Mouse (Mus musculus) layer of hippocampus, postnatal 36 days (tissue): ENCODE results near the gene Src. TPM values are rescaled to one million over a fixed set of nuclear protein-coding genes. Genes with fewer than 3 reads are reported as not detected.

Experiments
- DNase-seq, 2 experiments: peaks; one replicate each; pipeline ENCODE4 v3.0.0; 2022
- total RNA-seq, 2 experiments: library from RNA; stranded (reverse); gene quantifications; 2 replicates each; pipeline ENCODE4 v1.2.3; 2021

Gene Src
- total RNA-seq, 2 experiments from 2014 or later: 154 to 160 TPM

DNA sequence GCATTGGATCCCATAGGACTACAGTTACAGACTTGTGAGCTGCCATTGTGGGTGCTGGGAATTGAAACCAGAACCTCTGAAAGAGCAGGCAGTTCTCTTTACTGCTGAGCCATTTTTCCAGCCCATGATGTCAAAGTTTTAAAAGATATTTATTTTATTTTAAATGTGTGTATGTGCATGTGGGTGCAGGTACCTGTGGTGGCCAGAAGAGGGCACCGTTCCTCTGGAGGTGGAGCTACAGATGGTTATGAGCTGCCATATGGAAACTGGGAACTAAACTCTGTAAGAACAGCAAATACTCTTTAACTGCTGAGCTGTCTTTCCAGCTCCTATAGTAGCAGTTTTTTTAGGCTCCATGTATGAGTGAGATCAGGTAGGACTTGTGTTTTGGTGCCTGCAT, 23.1 kb downstream of the Src start:
- no peak for DNase-seq

DNA sequence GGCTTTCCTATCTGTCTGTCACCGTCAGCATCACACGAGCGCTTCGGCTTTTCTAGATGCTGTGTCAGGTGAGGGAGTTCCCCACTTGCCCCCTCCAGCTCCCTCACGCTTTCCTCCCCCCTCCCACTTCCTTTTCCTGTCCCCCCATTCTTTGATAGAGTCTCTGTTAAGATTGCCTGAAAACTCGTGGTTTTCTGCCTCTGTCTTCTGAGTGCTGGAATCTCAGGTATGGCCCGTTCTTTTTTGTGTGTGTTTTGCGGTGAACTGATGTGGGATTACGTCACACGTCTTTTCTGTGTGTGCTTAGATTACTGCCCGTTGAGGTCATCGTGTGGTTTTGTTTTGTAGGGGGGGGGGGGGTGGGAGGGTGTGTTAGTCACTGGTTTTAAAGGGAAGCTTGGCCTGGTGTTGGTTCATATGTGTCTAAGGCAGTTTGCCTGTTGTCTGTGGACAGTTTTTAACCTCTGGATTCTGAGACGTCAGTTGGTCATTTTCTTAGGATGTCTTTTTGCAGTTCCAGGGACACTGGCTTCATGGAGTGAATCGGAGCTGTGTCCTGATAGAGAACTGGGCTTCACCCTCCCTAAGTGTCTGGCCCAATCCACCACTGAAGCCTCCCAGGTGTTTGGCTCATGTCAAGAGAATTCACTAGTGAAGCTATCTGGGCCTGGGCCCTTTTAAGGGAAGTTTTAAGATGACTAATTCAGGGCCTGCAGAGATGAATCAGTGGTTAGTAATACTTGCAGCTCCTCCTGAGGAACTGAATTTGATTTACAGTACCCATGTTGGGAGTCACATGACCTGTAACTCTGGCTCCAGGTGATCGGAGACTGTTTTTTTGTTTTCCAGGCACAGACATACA, 29.3 kb downstream of the Src start:
- no peak for DNase-seq

DNA sequence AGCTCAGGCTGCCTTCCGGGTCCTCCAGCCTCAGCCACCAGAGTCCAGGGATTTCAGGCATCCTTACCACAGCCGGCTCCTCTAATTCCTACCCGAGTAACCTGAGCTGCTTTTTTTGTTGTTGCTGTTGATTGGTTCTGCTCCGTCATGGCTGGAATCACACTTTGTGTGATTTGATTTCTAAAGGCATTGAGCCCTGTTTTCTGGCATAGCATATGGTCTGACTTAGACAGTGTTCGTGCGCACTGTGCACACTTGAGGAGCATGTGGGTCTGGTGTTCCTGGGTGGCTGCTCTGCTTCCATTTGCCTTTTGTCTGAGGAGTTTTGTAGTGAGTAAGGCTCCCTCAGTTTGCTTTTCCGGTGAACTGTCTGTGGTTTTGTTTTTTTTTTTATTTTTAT, 30.1 kb downstream of the Src start:
- no peak for DNase-seq

- no peak for DNase-seq
Measured at GRCm38 (mm10) chr2:157450905-157451304, 32.7 kb downstream of the Src start.

- DNase-seq: no peak
Measured at GRCm38 (mm10) chr2:157451372-157452040, 33.3 kb downstream of the Src start.

GRCm38 (mm10) chr2:157457100-157457806, 39.0 kb downstream of the Src start:
- DNase-seq: peak; percentile 92 to 95

GRCm38 (mm10) chr2:157458472-157458871, 40.2 kb downstream of the Src start:
- DNase-seq: peak; percentile 79

DNA sequence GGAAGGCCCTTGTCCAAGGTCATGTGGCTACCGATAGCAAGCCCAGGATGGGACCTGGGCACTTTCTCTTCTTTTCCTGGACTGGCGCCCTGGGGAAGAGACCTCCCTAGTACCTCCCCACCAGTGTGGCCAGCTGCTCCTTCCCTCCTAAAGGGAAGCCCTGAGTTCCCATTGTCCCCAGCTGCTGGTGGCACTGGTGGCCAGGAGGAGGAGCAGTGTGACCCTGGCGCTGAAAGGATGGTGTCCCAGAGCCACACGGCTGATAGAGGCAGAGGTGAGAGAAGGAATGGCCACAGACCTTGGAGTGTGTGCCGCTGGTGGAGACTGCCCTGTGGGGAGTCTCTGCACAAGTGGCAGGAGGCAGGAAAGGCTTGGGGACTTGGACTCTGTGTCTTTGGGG, 41.5 kb downstream of the Src start:
- no peak for DNase-seq

DNA sequence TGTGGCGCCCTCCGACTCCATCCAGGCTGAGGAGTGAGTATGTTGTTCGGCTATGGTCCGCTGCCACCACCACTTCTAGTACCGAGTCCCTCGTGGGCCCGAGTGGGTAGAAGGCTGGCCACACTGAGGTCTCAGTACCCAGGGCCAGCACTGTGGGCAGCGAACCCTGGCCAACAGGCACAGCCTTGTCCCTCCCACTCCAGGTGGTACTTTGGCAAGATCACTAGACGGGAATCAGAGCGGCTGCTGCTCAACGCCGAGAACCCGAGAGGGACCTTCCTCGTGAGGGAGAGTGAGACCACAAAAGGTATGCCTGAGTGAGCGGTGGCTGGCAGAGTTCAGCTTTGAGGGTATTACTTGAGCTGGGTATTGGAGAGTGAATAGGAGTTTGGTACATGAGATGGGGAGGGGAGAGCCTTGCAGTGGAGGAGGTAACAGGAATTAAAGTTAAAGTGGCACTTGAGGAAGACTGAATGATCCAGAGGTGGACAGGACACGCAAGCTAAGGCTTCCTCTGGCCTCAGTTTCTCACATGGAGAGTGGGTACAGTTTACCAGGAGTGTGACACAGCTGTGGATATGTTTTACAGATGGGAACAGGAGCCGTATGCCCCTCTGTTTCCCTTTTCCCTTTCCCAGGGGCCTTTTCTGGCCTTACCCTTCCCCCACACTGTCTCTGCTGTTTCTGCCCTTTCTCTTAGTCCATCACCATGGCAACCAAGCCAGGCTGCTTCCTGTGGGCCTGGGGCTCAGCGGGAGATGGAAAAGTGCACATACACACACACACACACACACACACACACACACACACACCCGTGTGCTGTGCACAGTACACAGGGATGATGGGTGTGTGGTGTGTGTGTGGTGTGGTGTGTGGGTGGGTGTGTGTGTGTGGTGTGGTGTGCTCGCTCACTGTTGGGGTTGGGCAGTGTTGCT, 44.8 kb downstream of the Src start:
- no peak for DNase-seq

- no peak for DNase-seq
Measured at GRCm38 (mm10) chr2:157463887-157464745, 45.9 kb downstream of the Src start.

DNA sequence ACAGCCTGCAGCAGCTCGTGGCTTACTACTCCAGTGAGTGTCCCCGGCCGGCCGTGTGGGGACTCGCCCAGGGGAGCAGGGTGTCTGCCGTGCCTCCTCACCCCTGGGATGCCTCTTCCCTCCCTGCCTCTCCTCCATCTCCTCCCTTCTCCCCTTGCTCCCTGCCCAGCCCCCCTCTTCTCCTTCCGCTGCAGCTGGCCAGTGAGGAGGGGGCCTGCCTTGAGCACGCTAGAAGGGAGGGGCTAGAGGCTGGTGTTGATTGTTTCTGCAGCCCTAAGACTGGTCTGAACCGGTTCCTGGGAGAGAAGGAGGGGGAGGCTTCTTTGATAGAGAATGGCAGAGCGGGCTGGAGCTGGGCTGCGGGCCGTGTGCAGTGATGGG, 46.5 kb downstream of the Src start:
- no peak for DNase-seq

DNA sequence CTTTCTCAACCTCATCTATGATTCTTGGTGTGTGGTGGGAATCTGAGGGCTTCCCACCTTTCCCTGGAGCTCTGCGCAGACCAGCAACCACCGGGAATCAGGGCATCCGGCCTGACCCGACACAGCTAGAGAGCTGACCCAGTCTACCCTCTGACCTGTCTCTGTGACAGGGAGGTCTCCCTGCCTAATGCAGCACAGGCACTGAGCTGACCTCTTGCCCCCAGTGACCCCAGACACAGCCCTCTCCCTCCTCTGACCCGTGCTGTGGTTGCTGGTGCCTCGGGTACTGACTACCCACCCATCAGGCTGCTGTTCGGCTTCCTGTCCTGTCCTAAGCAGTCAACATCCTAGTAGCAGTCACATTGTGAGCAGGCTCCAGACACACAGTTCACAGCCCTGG, 48.6 kb downstream of the Src start:
- DNase-seq: no peak

GRCm38 (mm10) chr2:157468130-157468796, 50.0 kb downstream of the Src start:
- DNase-seq: no peak

- DNase-seq: no peak
Measured at GRCm38 (mm10) chr2:157471292-157471691, 53.0 kb downstream of the Src start.

- no peak for DNase-seq
Measured at GRCm38 (mm10) chr2:157471737-157472136, 53.5 kb downstream of the Src start.

DNA sequence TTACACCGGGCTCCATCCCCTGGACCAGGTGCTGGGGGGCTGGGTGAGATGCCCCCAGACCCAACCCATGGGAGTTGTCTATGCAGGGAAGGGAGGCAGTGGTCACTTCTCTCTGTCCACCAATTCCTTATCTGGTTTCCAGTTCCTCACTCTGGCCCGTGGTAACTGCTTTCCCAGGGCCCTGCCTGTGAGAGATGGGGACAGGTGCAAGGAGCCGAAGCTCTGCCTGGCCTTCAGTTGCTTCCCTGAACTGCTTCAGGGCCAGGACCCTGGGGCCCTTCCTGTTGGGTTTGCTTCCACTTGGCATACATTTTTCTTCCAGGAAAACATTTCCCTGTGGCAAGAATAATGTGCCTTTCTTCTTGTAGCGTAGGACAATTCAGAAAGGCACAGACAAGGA, 54.2 kb downstream of the Src start:
- no peak for DNase-seq

GRCm38 (mm10) chr2:157474269-157474729, 56.1 kb downstream of the Src start:
- no peak for DNase-seq

GRCm38 (mm10) chr2:157475437-157476379, 57.5 kb downstream of the Src start:
- DNase-seq: no peak

GRCm38 (mm10) chr2:157478651-157479050, 60.4 kb downstream of the Src start:
- no peak for DNase-seq
